Mouse (Mus musculus) adrenal gland, adult (tissue): Measurements from ENCODE around the gene Zfp683.

Experiments used
- DNase-seq, 2 experiments: peaks; one replicate each; pipeline ENCODE4 v3.0.0; 2022 to 2023; ENCODE audit warnings: low spot score in 1 of 2; ENCODE audit not compliant: inconsistent age in 2 of 2

Gene Zfp683

DNA sequence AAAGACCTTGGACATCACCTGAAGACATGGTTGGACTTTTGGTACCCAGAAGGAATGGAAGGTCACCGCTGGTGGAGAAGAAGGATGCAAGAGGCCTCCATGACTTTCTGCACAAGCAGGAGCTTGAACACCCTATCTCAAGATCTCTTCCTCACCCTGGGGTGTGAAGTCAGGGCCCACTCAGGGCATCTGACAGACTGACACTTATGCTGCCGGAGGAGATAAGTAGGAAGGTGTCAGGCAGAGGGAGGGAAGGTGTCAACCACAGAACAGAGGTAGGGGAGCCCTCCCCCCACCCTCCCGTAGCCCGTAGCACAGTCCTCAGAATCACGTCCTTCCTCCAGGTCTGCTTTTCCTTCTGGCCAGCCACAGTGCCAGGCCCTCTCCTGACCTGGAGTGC lies 6.0 kb upstream of the Zfp683 start:
- no peak for DNase-seq

DNA sequence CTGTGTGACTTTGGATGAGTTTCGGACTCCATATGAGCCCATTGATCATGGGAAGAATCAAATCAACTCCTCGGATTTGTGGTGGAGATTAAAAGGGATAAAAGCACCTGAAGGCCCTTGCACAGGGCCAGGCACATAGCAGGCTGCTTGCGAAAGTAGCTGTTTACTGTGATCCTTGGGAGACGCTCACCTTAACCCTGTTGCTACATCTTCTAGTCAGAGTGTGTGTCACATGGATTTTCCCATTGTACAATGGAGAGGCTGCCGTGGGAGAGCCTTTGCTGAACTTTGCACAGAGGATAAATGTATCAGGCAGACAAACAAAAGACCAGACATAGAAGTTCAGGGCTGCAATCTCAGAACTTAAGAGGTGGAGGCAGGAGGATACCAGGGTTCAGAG lies 1.7 kb upstream of the Zfp683 start:
- no peak for DNase-seq

DNA sequence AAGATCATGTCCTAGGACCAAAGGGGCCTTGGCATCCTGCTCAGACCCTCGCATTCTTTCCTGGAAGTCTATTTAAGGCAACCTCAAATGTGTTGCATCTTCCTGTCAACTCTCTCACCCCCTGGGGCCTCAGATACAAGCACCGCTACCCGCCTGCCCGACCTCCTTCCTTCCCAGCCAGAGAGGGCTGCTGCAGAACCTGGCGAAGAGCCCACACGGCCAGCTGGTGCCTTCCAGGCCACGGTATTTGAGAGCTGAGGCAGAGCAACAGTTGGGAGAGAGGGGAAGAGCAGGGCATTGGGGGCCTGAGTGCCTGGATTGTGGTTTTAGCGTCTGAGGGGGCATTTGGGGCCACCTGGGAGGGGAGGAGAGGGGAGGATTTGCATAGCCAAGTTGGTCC lies 1.1 kb upstream of the Zfp683 start:
- DNase-seq = no peak

DNA sequence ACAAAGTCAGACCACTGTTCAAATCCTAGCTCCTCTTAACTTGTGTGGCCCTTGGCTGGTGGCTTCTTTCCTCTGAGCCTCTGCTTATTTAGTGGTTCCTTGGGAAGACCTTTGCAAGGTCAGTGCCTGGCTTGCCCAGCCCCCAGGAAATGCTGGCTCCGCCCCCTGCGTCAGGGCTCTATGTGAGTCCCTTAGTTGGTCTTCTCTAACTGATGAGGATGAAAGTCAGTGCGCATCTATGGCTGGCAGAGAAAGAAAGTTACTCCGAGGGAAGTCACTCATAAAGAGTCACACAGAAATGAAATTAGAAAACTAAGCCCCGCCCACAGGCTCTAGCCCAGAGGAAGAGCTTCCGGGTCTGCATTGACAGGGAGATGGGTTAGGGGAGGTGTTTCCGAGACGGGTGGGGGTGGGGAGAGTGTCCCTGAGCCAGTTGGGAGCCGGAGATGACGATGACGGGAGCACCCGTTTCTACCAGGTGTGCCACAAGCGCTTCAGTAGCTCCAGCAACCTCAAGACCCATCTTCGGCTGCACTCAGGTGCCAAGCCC lies 4.6 kb downstream of the Zfp683 start:
- DNase-seq = no peak

DNA sequence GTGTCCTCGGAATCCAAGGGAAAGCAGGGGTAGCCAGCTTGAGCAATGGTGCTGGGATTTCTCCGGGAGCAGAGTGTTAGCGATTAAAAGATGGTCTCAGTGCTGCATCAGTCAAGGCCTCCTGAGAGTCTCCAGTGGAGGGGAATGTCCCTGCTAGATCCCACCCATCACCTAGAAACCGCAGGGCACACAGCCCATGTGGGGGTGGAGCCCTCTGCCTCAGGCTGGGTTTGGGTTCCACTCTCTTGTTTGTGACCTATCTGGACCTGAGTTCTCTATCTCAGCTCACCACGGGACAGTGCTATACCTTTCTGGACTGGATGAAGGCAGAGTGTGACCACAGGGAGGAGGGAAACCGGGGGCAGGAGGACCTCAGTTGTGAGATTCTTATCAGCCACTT lies 5.3 kb downstream of the Zfp683 start:
- no peak for DNase-seq

DNA sequence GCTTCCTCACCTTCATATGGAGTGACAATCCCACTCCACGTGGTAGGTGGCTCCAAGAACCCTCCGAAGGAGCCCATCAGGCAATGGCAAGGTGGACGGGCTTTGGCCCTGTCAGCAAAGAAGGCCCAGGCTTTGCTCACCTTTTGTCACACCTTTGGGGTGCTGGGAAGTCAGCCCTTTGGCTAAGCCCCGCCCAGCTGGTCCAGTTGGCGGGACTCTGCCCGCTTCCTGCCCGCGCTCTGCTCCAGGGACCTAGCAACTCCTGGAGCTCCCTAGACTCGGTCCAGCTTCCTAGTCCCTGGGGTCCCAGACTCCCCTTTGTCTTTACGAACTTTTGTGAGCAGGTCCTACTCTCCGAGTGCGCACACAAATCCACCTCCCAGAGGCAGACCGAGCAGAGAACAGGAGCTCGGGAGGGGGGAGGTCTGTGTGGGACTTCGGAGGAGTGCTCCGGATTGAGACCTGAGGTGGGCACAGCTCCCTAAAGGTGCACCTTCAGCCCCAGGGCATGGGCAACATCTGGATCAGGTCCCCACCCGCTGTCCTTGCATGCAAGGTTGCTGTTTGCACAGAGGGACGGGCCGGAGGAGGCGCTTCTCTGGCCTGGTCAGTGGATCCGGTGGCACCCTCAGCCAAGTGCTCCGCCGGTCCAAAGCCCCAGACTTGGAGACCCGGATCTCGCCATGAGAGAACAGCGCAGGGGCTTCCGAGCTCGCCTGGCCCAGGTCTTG lies 6.7 kb downstream of the Zfp683 start, which contains the start of gene Crybg2:
Gene Crybg2 (plus strand): TSS at position 681 of the 731 bp plus-strand sequence.
- DNase-seq = no peak

DNA sequence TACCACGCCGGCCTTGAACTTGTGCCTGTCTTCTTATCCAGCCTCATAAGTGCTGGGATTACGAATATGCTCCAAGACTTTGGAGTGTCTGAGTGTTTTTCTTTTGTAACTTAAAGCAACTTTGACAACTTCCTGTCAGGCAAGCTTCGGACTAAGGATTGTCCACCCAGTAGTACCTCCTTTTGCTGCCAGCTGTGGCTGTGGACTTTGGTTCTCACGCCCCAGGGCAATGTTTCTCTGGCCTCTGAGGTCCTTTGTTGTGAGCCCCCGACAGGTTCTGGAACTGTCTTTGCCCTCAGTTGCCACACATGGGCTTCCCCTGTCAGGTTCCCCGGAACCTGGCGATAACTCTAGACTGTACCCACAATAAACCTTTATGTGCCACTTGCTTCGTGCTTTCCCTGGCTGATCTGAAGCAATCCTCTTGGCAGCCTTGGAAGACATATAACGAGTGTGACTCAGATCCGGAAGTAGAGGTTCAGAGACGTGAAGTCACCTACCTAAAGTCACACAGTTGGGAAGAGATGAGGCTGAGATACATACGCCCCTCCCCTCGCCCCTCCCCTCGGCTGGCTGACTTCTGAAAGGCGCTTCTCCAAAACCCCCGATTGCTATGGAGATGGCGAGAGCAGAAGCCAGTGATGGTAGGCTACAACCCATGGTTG lies 7.7 kb downstream of the Zfp683 start:
- DNase-seq = no peak

DNA sequence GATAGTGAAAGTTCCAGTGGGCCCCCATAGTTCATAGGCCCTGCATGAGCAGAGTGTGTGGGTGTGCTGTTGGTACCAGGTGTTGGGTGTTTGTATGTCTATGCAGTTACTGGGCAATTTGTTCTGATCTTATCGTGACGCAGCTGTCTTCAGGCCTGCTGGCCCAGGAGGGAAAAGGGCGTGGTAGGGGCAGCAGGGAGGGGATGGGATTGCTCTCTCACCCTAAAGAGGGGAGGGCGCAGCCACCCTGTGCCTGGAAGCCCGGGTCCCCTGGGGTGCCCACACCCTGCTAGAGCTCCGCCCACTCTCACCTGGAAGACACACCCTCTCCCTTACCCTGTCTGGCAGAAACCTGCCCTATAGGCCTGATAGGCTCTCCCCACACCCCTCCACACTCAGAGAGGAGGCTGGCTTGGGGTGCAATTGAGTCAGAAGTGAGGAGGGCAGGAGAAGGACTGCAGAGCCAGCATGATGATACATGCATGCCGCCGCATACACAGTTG lies 8.4 kb downstream of the Zfp683 start:
- DNase-seq = no peak

DNA sequence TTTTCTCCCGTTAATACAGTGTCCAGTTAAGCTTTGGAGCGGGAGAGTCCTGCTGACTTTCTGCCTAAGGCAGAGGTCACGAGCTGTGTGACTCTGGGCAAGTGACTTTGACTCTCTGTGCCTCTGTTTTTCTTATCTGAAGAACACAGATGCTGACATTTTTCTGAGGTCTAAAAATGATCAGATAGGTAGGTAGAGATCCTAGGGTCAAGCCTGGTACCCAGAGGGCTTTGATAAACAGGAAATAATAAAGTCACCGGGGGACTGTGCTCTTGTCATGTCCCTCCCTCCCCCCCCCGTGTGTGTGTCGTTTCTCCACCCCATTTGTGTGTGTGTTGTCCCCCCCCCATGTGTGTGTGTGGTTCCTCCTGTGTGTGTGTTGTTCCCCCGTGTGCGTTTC lies 8.9 kb downstream of the Zfp683 start:
- no peak for DNase-seq

DNA sequence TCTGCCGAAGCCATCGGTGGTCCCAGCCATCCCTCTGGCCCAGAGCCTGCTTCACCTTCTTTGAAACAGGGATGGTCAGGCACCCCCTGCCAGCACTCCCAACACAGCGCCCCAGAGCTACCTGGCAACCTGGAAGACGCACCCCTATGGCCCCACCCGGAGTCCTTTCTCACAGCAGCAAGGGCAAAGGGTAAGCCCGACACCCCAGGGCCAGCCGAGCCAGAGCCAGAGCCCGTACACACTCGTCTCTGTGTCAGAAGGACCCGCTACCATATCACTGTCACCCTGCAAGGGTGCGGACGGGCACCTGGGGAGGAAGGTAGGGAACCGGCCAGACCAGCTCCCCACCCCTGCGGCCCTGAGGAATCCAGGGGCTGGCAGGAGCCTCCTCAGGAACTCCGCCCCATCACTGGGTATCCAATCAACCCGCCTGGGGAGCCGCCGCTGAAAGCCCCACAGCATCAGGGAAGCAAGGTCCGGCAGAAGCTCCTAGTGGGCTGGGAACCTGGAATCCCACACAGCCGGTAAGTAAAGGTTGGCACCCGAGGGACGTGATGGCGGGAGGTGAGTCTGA lies 11.9 kb downstream of the Zfp683 start:
- DNase-seq = no peak

DNA sequence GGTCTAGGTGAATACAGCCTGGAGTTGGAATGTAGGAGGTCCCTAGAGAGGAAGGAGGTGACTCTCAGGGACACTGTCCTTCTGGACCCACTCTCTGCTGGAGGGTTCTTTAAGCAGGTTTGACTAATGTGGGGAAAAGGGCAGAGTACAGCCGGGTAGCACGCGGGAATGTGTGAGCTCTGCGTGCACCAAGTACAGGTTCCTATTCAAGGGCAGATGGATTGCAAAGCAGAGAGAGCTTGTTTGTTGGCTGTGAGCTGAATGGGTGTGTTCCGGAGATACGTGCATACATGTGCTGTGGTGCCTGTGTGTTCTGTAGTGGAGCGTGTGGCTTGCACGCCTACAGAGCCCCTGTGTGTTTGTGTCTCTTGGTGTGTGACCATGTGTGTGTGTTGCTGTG lies 13.7 kb downstream of the Zfp683 start:
- no peak for DNase-seq

DNA sequence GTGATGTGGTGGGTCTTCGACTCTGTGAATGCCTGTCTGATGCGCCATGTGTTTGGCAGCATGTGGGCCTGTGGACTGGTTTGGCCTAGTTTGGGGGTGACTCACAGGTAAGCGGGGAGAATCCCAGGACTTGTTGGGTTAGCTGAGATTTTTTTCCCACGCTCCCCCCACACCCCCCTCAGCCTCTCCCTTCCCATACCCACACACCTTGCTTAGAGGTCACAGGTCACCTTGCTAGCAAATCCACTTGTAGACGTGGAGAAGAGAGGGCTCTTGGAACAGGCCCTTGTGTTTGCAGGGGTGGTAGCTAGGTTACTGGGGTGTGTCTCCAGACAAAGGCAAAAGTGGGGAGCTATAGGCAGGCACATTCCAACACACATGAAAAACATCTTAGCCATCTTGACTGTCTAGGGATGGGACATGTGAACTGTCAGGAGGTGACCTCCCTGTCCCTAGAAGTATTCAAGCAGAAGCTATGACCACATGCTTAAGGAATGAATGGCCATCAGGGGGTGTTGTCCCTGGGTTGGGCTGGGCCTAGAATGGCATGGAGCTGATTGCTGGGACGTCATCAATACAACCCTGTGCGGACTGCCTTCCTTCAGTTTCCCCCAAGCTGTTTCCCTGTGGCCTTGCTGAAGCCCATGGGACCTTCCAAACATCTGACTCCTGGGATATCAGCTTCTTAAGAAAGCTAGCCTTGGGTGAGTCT lies 14.4 kb downstream of the Zfp683 start:
- DNase-seq = no peak

DNA sequence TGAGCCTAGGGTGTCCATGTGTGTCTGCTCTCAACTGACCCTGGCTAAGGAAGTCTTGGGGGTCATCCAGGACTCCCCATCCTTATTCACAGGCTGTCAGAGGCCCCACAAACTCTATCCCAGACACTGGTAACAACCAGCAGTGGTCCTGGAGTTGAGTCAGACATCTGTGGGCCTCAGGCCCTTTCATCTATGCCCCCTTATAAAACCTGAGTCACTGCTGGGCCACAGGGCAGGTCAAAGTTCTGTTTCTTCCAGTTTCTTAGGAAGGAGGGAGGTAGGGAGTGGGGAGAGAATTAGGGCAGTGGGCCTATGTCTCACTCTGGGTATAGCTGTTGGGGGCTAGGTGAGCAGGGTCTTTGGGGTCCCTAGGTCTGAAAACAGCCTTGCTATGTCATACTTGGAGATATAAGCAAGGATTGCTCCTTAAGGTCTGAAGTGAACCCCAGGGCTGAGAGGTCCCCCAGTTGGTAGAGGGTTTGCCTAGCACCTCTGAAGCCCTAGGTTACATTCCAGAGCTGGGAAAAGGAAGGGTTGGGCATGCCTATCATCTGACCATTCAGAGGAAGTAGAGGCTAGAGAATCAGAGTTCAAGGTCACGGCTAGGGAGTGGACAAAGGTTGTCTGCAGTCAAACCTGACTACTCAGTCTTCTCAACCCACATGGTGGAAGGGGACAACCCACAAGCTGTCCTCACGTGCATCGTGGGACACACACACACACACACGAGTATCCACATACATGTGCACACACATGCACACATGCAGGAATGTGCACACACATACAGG lies 15.3 kb downstream of the Zfp683 start:
- no peak for DNase-seq

DNA sequence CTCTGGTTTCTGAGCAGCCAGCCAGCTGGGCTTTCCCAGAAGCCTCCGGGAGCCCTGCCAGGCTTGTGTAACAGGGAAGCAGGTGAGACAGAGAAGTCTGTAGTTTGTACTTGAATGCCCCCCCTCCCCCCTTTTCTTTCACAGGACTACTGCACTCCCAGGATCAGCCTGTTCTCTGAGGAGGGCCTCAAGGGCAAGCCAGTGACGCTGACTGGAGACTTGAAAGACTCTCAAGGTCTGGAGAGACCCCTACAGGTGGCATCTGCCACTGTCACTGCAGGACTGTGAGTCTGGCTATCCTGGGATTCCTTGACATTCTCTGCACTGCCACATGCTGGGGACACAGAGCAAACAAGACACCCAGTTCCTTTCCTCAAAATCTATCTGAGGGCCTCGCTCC lies 25.1 kb downstream of the Zfp683 start:
- DNase-seq = peak; percentile 57 to 73

DNA sequence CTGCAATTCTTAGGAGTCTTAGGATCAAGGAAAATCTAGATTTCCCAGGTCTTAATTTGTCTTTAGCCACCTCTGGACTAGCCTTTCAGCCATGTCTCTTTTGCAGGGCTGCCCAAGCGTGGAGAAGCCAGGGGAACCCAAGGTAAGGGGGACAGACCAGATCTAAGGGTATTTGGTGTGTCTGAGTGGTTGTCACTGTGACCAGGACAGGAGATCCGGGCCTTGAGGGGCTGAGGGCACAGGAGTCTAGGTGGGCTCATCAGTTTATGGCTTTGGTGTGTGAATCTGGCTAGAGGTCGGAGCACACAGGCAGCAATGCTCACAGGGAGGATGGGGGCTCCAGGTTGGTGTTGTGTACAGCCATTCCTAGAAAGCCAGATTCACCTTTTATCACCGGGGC lies 27.0 kb downstream of the Zfp683 start:
- no peak for DNase-seq

DNA sequence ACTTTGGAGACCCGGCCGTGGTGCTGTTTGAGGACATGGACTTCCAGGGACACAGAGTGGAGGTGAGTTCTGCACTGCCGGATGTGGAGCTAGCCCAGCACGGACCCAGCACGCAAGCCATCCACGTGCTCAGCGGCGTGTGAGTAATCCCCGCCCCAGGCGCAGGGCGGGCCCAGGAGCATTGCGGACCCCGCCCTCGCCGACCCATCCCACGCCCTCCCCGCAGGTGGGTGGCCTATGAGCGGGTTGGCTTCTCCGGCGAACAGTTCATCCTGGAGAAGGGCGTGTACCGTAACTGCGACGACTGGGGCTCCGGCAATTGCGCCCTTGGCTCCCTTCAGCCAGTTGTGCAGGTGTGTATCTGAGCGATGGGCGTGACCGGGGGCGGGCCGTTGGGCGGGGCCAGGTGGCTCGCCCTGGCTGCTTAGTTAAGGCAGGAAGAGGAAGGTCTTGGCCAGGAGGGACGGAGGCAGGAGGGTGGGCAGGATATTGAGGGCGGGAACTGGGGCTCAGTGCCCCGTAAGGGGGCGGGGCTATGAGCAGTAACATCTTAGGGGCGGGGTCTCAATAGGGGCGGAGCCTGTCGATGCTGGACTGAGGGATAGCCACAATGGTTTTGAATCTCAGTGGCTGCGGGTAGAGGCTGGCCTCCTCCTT lies 28.2 kb downstream of the Zfp683 start:
- DNase-seq = peak; percentile 70 to 87

DNA sequence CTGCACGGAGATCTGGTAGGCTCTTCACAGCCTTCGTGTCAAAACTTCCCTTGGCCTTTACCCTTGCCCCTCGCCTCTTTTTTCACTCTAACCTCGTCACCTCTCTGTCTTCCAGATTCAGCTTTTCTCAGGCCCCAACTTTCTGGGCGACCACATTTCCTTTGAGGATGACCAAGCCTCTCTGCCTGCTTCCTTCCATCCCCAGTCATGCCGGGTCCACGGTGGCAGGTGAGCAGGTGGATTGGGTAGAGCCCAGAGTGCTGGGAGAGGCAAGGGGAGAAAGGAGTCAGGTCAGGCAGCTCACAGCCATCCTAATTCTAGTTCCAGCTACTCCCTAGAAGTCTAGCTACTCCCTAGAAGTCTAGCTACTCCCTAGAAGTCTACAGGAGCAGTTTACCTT lies 28.8 kb downstream of the Zfp683 start:
- DNase-seq = no peak

DNA sequence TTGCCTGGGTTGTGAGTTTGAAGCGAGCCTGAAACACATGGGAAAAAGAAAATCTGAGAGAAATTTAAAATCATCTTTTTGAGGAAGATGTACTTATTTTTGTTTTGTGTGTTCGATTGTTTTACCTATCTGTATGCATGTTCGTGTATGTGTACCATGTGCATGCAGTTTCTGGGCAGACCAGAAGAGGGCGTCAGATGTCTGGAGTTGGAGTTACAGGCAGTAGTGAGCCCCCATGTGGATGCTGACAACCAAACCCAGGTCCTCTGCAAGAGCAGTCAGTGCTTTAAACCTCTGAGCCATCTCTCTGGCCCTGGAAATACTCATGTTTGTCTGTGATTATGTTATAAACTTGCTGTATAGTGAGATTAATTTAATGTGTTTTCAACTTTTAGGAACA lies 31.4 kb downstream of the Zfp683 start:
- DNase-seq = no peak

DNA sequence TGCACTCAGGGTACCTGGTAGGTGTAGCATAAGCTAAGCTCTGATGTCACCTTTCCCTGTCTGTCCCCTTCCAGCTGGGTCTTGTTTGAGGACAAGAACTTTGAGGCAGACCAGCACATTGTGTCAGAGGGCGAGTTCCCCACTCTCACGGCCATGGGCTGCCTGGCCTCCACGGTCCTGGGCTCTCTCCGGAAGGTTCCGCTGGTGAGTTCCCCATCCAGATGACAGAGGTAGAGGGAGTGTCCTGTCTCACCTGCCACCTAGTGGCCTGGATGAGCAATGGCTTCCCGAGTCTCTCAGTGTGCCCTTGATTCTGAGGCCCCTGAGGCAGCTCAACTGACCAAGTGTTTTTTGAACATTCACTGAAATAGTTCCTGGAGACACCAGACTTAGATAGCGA lies 33.8 kb downstream of the Zfp683 start:
- peak; percentile 38 to 76 for DNase-seq

DNA sequence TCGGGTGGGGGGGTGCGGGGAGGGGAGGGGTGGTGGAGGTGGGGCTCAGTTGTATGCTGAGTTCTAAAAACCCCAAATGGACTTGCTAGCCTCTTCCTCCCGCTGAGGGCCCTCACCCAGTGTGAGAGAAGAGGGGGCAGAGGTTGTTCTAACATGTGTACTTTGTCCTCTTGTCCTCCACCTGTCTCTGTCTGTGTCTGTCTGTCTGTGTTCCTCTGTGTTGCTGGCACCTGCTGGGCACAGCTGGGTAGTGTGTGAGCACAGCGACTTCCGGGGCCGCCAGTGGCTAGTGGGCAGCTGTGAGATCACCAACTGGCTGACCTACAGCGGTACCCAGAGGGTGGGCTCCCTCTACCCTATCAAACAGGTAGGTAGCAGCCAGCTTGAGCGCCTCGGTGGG lies 35.4 kb downstream of the Zfp683 start:
- no peak for DNase-seq
